Mouse (Mus musculus) MEL (cell line): ENCODE measurements around the gene Rpl35. TPM values are rescaled to one million over a fixed set of nuclear protein-coding genes. Genes with fewer than 3 reads are reported as not detected.

Experiments
- DNase-seq: peaks from one replicate; pipeline ENCODE4 v3.0.0; 2011; ENCODE audit warnings: low read depth, low spot score
- H3K27ac ChIP-seq: 2 replicates; pipeline ENCODE4 v1.5.1; 2012; ENCODE audit warnings: low read depth, mild to moderate bottlenecking, control low read depth, low read length, moderate library complexity; ENCODE audit not compliant: control insufficient read depth
- H3K27me3 ChIP-seq, 2 experiments: fragments of 150-350 bp in 1 of 2; sonication (generic) in 1 of 2; 2 replicates each; pipeline ENCODE4 v1.6.1; 2012; ENCODE audit warnings: low read length in 2 of 2, mild to moderate bottlenecking in 2 of 2, improper control_type of control experiment in 1 of 2, moderate library complexity in 1 of 2; ENCODE audit not compliant: insufficient read depth in 2 of 2, control insufficient read depth in 1 of 2
- H3K36me3 ChIP-seq, 2 experiments: 2 replicates each; pipeline ENCODE4 v1.6.1; 2012 to 2014; ENCODE audit warnings: low read length in 2 of 2, improper control_type of control experiment in 1 of 2, inconsistent platforms in 1 of 2, mild to moderate bottlenecking in 1 of 2; ENCODE audit not compliant: insufficient read depth in 2 of 2, control insufficient read depth in 1 of 2
- H3K4me1 ChIP-seq, 2 experiments: fragments of 150-350 bp in 1 of 2; sonication (generic) in 1 of 2; 2 replicates each; pipeline ENCODE4 v1.6.1; 2012; ENCODE audit warnings: low read length in 2 of 2, improper control_type of control experiment in 1 of 2, mild to moderate bottlenecking in 1 of 2; ENCODE audit not compliant: insufficient read depth in 2 of 2, control insufficient read depth in 1 of 2
- H3K4me3 ChIP-seq, 2 experiments: fragments of 150-350 bp in 1 of 2; sonication (generic) in 1 of 2; 2 replicates each; pipeline ENCODE4 v1.5.1; 2012; ENCODE audit warnings: low read depth in 2 of 2, low read length in 2 of 2, mild to moderate bottlenecking in 2 of 2, moderate library complexity in 2 of 2, control low read depth in 1 of 2, improper control_type of control experiment in 1 of 2; ENCODE audit not compliant: control insufficient read depth in 1 of 2, insufficient read depth in 1 of 2
- H3K79me2 ChIP-seq: 2 replicates; pipeline ENCODE4 v1.6.1; 2012; ENCODE audit warnings: mild to moderate bottlenecking, low read length, moderate library complexity; ENCODE audit not compliant: control insufficient read depth, poor library complexity, insufficient read depth
- H3K9ac ChIP-seq: 2 replicates; pipeline ENCODE4 v1.6.1; 2012; ENCODE audit warnings: low read depth, mild to moderate bottlenecking, control low read depth, low read length, moderate library complexity; ENCODE audit not compliant: control insufficient read depth, poor library complexity, severe bottlenecking
- H3K9me3 ChIP-seq: fragments of 150-350 bp; sonication (generic); replicated peaks from 2 replicates; pipeline ENCODE4 v1.6.1; 2012; ENCODE audit warnings: mild to moderate bottlenecking, low read length, improper control_type of control experiment, moderate library complexity; ENCODE audit not compliant: insufficient read depth
- BHLHE40 ChIP-seq: IDR thresholded peaks from 2 replicates; pipeline ENCODE4 v1.6.1; 2012; ENCODE audit warnings: low read depth, mild to moderate bottlenecking, inconsistent platforms, low read length, improper control_type of control experiment, borderline replicate concordance
- CHD1 ChIP-seq: IDR thresholded peaks from 2 replicates; pipeline ENCODE4 v1.6.1; 2012; ENCODE audit warnings: low read depth, mild to moderate bottlenecking, inconsistent platforms, low read length, improper control_type of control experiment
- CHD2 ChIP-seq: IDR thresholded peaks from 2 replicates; pipeline ENCODE4 v1.6.1; 2011; ENCODE audit warnings: low read length, improper control_type of control experiment
- E2F4 ChIP-seq: IDR thresholded peaks from 2 replicates; pipeline ENCODE4 v1.6.1; 2011; ENCODE audit warnings: low read depth, low read length, improper control_type of control experiment, borderline replicate concordance
- ELF1 ChIP-seq: IDR thresholded peaks from 2 replicates; pipeline ENCODE4 v1.6.1; 2014; ENCODE audit warnings: low read depth, mild to moderate bottlenecking, inconsistent platforms, low read length, improper control_type of control experiment, moderate library complexity
- EP300 ChIP-seq, 2 experiments: IDR thresholded peaks; 2 replicates each; pipeline ENCODE4 v1.6.1; 2011; ENCODE audit warnings: improper control_type of control experiment in 2 of 2, low read length in 2 of 2, low read depth in 1 of 2, mild to moderate bottlenecking in 1 of 2
- ETS1 ChIP-seq: IDR thresholded peaks from 2 replicates; pipeline ENCODE4 v1.6.1; 2012; ENCODE audit warnings: low read depth, mild to moderate bottlenecking, inconsistent platforms, low read length, improper control_type of control experiment, moderate library complexity
- GABPA ChIP-seq: IDR thresholded peaks from 2 replicates; pipeline ENCODE4 v1.6.1; 2012; ENCODE audit warnings: low read depth, mild to moderate bottlenecking, inconsistent platforms, low read length, improper control_type of control experiment, moderate library complexity
- GATA1 ChIP-seq: IDR thresholded peaks from 2 replicates; pipeline ENCODE4 v1.6.1; 2011; ENCODE audit warnings: low read depth, low read length, improper control_type of control experiment
- HCFC1 ChIP-seq: IDR thresholded peaks from 2 replicates; pipeline ENCODE4 v1.6.1; 2012; ENCODE audit warnings: low read depth, mild to moderate bottlenecking, inconsistent platforms, low read length, improper control_type of control experiment, moderate library complexity
- JUND ChIP-seq: IDR thresholded peaks from 2 replicates; pipeline ENCODE4 v1.6.1; 2011; ENCODE audit warnings: low read depth, mild to moderate bottlenecking, improper control_type of control experiment, low read length
- KAT2A ChIP-seq: conservative IDR thresholded peaks from 2 replicates; pipeline ENCODE4 v1.6.1; 2012; ENCODE audit warnings: low read depth, low read length, improper control_type of control experiment, inconsistent platforms
- MAFK ChIP-seq: IDR thresholded peaks from 2 replicates; pipeline ENCODE4 v1.6.1; 2011; ENCODE audit warnings: low read depth, mild to moderate bottlenecking, low read length, improper control_type of control experiment, borderline replicate concordance
- MAX ChIP-seq: IDR thresholded peaks from 2 replicates; pipeline ENCODE4 v1.6.1; 2011; ENCODE audit warnings: low read length, improper control_type of control experiment
- MEF2A ChIP-seq: IDR thresholded peaks from 2 replicates; pipeline ENCODE4 v1.6.1; 2014; ENCODE audit warnings: low read depth, mild to moderate bottlenecking, inconsistent platforms, low read length, improper control_type of control experiment; ENCODE audit not compliant: poor library complexity, insufficient replicate concordance, severe bottlenecking; ENCODE audit errors: extremely low read depth
- MXI1 ChIP-seq: IDR thresholded peaks from 2 replicates; pipeline ENCODE4 v1.6.1; 2011; ENCODE audit warnings: mild to moderate bottlenecking, low read depth, low read length, improper control_type of control experiment
- MYB ChIP-seq: IDR thresholded peaks from 2 replicates; pipeline ENCODE4 v1.6.1; 2011; ENCODE audit warnings: mild to moderate bottlenecking, low read depth, low read length, improper control_type of control experiment
- NELFE ChIP-seq: IDR thresholded peaks from 2 replicates; pipeline ENCODE4 v1.6.1; 2011; ENCODE audit warnings: low read depth, low read length, improper control_type of control experiment
- POLR2A ChIP-seq, 2 experiments: IDR thresholded peaks; 2 replicates each; pipeline ENCODE4 v1.6.1; 2011 to 2012; ENCODE audit warnings: low read length in 2 of 2, mild to moderate bottlenecking in 2 of 2, control low read depth in 1 of 2, improper control_type of control experiment in 1 of 2, low read depth in 1 of 2, moderate library complexity in 1 of 2; ENCODE audit not compliant: control insufficient read depth in 1 of 2, insufficient read depth in 1 of 2, poor library complexity in 1 of 2
- POLR2AphosphoS2 ChIP-seq: IDR thresholded peaks from 2 replicates; pipeline ENCODE4 v1.6.1; 2011; ENCODE audit warnings: low read length, improper control_type of control experiment
- RAD21 ChIP-seq: IDR thresholded peaks from 2 replicates; pipeline ENCODE4 v1.6.1; 2011; ENCODE audit warnings: mild to moderate bottlenecking, low read depth, low read length, improper control_type of control experiment
- SIN3A ChIP-seq: IDR thresholded peaks from 2 replicates; pipeline ENCODE4 v1.6.1; 2012; ENCODE audit warnings: low read length, improper control_type of control experiment, inconsistent platforms
- SMC3 ChIP-seq: IDR thresholded peaks from 2 replicates; pipeline ENCODE4 v1.6.1; 2011; ENCODE audit warnings: low read depth, low read length, improper control_type of control experiment
- TBP ChIP-seq: IDR thresholded peaks from 2 replicates; pipeline ENCODE4 v1.8.0; 2011; ENCODE audit warnings: low read depth, low read length, improper control_type of control experiment
- TCF12 ChIP-seq: IDR thresholded peaks from 2 replicates; pipeline ENCODE4 v1.6.1; 2014; ENCODE audit warnings: low read depth, mild to moderate bottlenecking, inconsistent platforms, low read length, improper control_type of control experiment, moderate library complexity
- USF2 ChIP-seq, 2 experiments: IDR thresholded peaks; 2 replicates each; pipeline ENCODE4 v1.6.1; 2011 to 2012; ENCODE audit warnings: improper control_type of control experiment in 2 of 2, low read length in 2 of 2, borderline replicate concordance in 1 of 2, inconsistent platforms in 1 of 2, low read depth in 1 of 2, mild to moderate bottlenecking in 1 of 2; ENCODE audit not compliant: insufficient read depth in 1 of 2
- ZC3H11A ChIP-seq: IDR thresholded peaks from 2 replicates; pipeline ENCODE4 v1.6.1; 2012; ENCODE audit warnings: low read depth, mild to moderate bottlenecking, inconsistent platforms, low read length, improper control_type of control experiment
- ZKSCAN1 ChIP-seq: IDR thresholded peaks from 2 replicates; pipeline ENCODE4 v1.6.1; 2012; ENCODE audit warnings: low read depth, mild to moderate bottlenecking, inconsistent platforms, low read length, improper control_type of control experiment, moderate library complexity
- ZNF384 ChIP-seq: IDR thresholded peaks from 2 replicates; pipeline ENCODE4 v1.6.1; 2012; ENCODE audit warnings: low read depth, mild to moderate bottlenecking, inconsistent platforms, low read length, improper control_type of control experiment
- polyA plus RNA-seq, 2 experiments: library from polyadenylated mRNA; stranded (reverse) in 1 of 2; unstranded in 1 of 2; fragments of >175 nt in 1 of 2; fragments of >200 nt in 1 of 2; gene quantifications; 2 replicates each; pipeline versions ENCODE4 v1.2.1 to v1.2.4; 2012; ENCODE audit warnings: low replicate concordance in 2 of 2, low read depth in 1 of 2; ENCODE audit not compliant: insufficient read length in 2 of 2, insufficient read depth in 1 of 2, missing spikeins in 1 of 2
- total RNA-seq: library from RNA; depleted of rRNA; stranded (reverse); fragments of 300-350 nt; gene quantifications from 2 replicates; pipeline ENCODE4 v1.2.3, GENCODE M21; 2012

Rpl35 gene
- total and polyA plus RNA-seq, 3 experiments, result 930 to 1,814 TPM; not detected in 1

DNA sequence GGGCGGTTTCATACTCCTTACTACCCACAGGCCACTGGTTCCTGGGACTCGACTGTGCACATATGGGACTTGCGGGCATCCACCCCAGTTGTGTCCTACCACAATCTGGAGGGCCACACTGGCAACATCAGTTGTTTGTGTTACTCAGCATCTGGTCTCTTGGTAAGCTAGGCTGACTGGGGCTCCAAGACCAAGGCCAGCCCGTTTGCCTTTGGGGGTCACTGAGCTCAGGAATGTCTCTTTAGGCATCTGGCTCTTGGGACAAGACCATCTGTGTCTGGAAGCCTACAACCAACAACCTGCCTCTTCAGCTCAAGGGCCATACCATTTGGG, 4.9 kb downstream of the Rpl35 start (continued):
- TF ChIP-seq BHLHE40 (no peak), ZNF384 (no peak), SMC3 (0 out of 2 replicates have a peak, but pooled peaks have one; percentile 1), SIN3A (no peak), MYB (0 out of 2 replicates have a peak, but pooled peaks have one; percentile 6), CHD2 (no peak), GATA1 (no peak), ZKSCAN1 (no peak), EP300 (IDR thresholded peaks at IDR 0.05; ENCODE audit: low read depth in 1 of 2, low read length in 2 of 2) (peak in 1 of 2 experiments; percentile 21; a peak in 1 of 4 replicates), JUND (no peak), ETS1 (no peak), POLR2AphosphoS2 (peak; percentile 41), CHD1 (no peak), MAX (no peak), RAD21 (no peak), KAT2A (no peak), MXI1 (no peak), ELF1 (no peak), MAFK (no peak), TBP (no peak), MEF2A (no peak), USF2 (IDR thresholded peaks at IDR 0.05; ENCODE audit: borderline replicate concordance in 1 of 2, insufficient read depth in 1 of 2, low read depth in 1 of 2, low read length in 2 of 2) (no peak)

DNA sequence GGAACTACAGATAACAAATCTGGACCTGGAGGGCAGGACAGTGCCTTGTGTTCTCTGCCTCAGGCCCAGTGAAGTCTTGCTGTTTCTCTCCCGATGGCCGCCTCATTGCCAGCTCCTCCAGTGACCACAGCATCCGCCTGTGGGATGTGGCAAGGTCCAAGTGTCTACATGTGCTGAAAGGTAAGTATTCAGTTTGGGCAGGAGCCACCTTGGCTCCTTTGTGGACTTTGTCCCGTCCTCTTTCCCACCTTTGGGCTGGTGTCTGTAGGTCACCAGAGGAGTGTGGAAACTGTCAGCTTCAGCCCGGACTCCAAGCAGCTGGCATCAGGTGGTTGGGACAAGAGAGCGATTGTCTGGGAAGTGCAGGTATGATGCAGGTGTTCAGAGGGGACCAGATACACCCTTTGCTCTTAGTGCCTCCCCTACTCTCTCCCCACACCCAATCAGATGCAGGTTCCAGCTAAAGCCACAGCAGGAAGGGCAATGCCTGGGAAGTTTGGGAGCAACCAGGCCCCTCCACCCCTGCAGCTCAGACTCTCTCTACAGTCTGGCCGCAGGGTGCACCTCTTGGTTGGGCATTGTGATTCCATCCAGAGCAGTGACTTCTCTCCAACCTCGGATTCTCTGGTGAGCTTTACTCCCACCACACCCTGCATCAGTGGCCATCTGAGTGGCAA, 5.4 kb downstream of the Rpl35 start:
- H3K4me3 ChIP-seq, result no peak overlapping the region
- peaks cover 0 to 11% of the 10 kb centered on the region in 2 experiments; a peak in 3 of 4 replicates for H3K4me1 ChIP-seq
- H3K9ac ChIP-seq, result no peak overlapping the region
- H3K9me3 ChIP-seq, result no peaks in the 10 kb centered on the region
- peaks cover 0 to 13% of the 10 kb centered on the region in 2 experiments; a peak in 3 of 4 replicates for H3K36me3 ChIP-seq
- H3K27ac ChIP-seq, result no peak overlapping the region
- no peak for DNase-seq
- TF ChIP-seq MAX, result no peak
- TF ChIP-seq E2F4, result no peak
- TF ChIP-seq EP300 (IDR thresholded peaks at IDR 0.05; ENCODE audit: low read depth in 1 of 2, low read length in 2 of 2), result no peak
- TF ChIP-seq SMC3, result peak; percentile 3; the same call in 1 of the 2 replicates
- peak; percentile 92 for TF ChIP-seq POLR2AphosphoS2
- 0 out of 2 replicates have a peak, but pooled peaks have one; percentile 37 for TF ChIP-seq HCFC1
- 0 out of 2 replicates have a peak, but pooled peaks have one; percentile 31 for TF ChIP-seq MYB
- TF ChIP-seq ZC3H11A, result no peak
- TF ChIP-seq TCF12, result no peak
- no peak for TF ChIP-seq KAT2A
- TF ChIP-seq GABPA, result no peak
- TF ChIP-seq CHD2, result peak; percentile 46; the same call in 1 of the 2 replicates
- TF ChIP-seq ZKSCAN1, result no peak
- no peak for TF ChIP-seq MEF2A
- TF ChIP-seq NELFE, result peak; percentile 39; the same call in 1 of the 2 replicates
- TF ChIP-seq BHLHE40, result no peak
- TF ChIP-seq POLR2A (IDR thresholded peaks at IDR 0.05; ENCODE audit: control insufficient read depth in 1 of 2, insufficient read depth in 1 of 2, low read depth in 1 of 2, low read length in 2 of 2, poor library complexity in 1 of 2), result peak; percentile 4 to 66; a peak in 2 of 4 replicates
- H3K27me3 ChIP-seq, result no peaks in the 10 kb centered on the region
- peaks cover 34% of the 10 kb centered on the region for H3K79me2 ChIP-seq
